Mouse (Mus musculus) skeletal muscle tissue, postnatal 0 days (tissue): ENCODE measurements around the gene 4930426L09Rik. TPM values are rescaled to one million over a fixed set of nuclear protein-coding genes. Genes with fewer than 3 reads are reported as not detected.

Experiments
- polyA plus RNA-seq: library from polyadenylated mRNA; unstranded; fragments of >200 nt; fragmentation: Nextera tagmentation; extraction: Ambion mirVana; gene quantifications from 2 replicates; pipeline ENCODE4 v1.2.1, GENCODE M21; 2015

4930426L09Rik gene
- polyA plus RNA-seq, result 0.29 and 0.44 TPM in 2 replicates

DNA sequence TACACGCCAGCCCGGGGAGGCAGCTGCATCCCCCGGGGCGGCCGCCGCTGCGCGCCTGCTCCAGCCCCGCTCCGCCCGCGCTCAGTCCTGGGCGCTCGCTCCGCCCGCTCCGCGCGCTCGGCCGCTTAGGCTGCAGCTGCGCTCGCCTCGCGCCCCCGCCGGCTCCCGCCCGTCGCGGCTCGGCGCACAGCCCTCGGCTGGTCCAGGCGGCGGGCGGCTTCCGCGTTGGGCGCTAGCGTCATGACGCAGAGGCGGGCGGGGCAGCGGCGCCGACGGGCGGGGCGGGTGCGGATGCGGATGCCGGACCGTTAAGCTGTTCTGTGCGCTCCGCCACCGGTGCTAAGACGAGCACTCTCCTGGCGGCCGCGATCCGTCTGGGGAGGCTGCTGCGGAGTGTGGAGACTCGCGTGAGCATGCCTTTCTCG, at the start of gene 4930426L09Rik, which contains the start of gene Pip4k2a:
Gene 4930426L09Rik, plus strand, starts transcription at position 290 of the 425 bp plus-strand sequence.
Gene Pip4k2a, minus strand, starts transcription at position 73 of the 425 bp plus-strand sequence.

Other genes with a start within 250 kb of the 4930426L09Rik start
- 7.4 and 8.2 TPM in 2 replicates for gene Pip4k2a, start 217 bp upstream of the 4930426L09Rik start, polyA plus RNA-seq
- 0.12 TPM in 1 of 2 replicates, not detected in the other for gene Armc3, start 201.0 kb downstream of the 4930426L09Rik start, polyA plus RNA-seq